Mouse (Mus musculus): ENCODE measurements around the gene Arap1. TPM values are rescaled to one million over a fixed set of nuclear protein-coding genes. Genes with fewer than 3 reads are reported as not detected.

The Arap1 gene
- polyA plus RNA-seq, 1 experiment = 41.8 TPM

DNA sequence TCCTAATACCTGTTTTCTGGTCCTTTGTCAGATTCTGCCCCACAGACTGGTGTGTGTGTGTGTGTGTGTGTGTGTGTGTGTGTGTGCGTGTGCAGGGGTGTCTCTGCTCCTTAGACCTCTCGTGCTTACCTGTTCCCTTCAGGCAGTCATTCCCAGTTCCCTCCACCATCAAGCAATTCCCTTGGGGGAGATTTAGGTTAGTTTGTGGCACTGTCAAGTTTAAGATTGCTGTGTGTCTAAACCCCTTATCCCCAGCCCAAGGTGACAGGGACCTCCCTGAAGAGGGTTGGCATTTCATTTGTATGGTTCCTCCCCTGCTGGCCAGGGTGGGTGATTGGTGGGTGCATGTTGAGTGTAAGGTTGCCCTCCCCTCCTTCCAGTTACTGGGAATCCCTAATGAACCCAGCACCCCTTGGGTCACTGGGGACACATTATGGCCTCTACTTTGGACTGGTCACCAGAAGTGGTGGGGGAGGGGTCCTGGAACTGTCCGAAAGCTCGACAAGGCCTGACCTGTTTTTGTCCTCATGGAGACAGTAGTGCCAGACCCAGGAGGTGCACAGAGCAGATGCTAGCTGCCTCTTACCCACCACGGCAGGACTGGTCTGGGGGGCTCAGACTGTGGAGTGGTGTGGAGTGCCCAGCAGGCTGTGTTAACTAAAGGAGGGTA lies 31.1 kb downstream of the Arap1 start:
- no peak overlapping the region for H3K27ac ChIP-seq (ENCODE audit: insufficient read depth, low read length)
- no peaks in the 10 kb centered on the region for H3K27me3 ChIP-seq (ENCODE audit: control insufficient read depth, insufficient read depth, low read length)
- WGBS = 57% methylated on average over 5 of the region's 5 CpGs
- no peaks in the 10 kb centered on the region; the same call in 1 of the 2 replicates for H3K4me1 ChIP-seq (ENCODE audit: control insufficient read depth, insufficient read depth, low read length)
- no peak for TF ChIP-seq POLR2A (IDR thresholded peaks at IDR 0.05; ENCODE audit: borderline replicate concordance, insufficient read depth, low read length)
- TF ChIP-seq CTCF (IDR thresholded peaks at IDR 0.05; ENCODE audit: borderline replicate concordance, insufficient read depth, low read depth, low read length) = no peak
- no peak for DNase-seq
- H3K4me3 ChIP-seq (replicated peaks; ENCODE audit: insufficient read depth, low read depth, low read length) = no peak overlapping the region

GRCm38 (mm10) chr7:101379732-101380131 lies 31.9 kb downstream of the Arap1 start:
- H3K4me1 ChIP-seq (ENCODE audit: control insufficient read depth, insufficient read depth, low read length) = no peaks in the 10 kb centered on the region; the same call in 1 of the 2 replicates
- no peak for DNase-seq
- no peak overlapping the region for H3K27ac ChIP-seq (ENCODE audit: insufficient read depth, low read length)
- TF ChIP-seq CTCF (IDR thresholded peaks at IDR 0.05; ENCODE audit: borderline replicate concordance, insufficient read depth, low read depth, low read length) (no peak), POLR2A (IDR thresholded peaks at IDR 0.05; ENCODE audit: borderline replicate concordance, insufficient read depth, low read length) (no peak)
- no peak overlapping the region for H3K4me3 ChIP-seq (replicated peaks; ENCODE audit: insufficient read depth, low read depth, low read length)
- H3K27me3 ChIP-seq (ENCODE audit: control insufficient read depth, insufficient read depth, low read length) = no peaks in the 10 kb centered on the region
- WGBS = 74% methylated on average over 2 of the region's 2 CpGs

- Histone ChIP-seq H3K27ac (ENCODE audit: insufficient read depth, low read length) (no peak overlapping the region), H3K27me3 (ENCODE audit: control insufficient read depth, insufficient read depth, low read length) (no peaks in the 10 kb centered on the region), H3K4me3 (replicated peaks; ENCODE audit: insufficient read depth, low read depth, low read length) (no peak overlapping the region), H3K4me1 (ENCODE audit: control insufficient read depth, insufficient read depth, low read length) (no peaks in the 10 kb centered on the region; the same call in 1 of the 2 replicates)
- no peak for DNase-seq
- no peak for TF ChIP-seq CTCF (IDR thresholded peaks at IDR 0.05; ENCODE audit: borderline replicate concordance, insufficient read depth, low read depth, low read length)
- TF ChIP-seq POLR2A (IDR thresholded peaks at IDR 0.05; ENCODE audit: borderline replicate concordance, insufficient read depth, low read length) = no peak
- 48% methylated on average over 6 of the region's 6 CpGs for WGBS
These were observed 33.6 kb downstream of the Arap1 start for GRCm38 (mm10) chr7:101381512-101381911.

DNA sequence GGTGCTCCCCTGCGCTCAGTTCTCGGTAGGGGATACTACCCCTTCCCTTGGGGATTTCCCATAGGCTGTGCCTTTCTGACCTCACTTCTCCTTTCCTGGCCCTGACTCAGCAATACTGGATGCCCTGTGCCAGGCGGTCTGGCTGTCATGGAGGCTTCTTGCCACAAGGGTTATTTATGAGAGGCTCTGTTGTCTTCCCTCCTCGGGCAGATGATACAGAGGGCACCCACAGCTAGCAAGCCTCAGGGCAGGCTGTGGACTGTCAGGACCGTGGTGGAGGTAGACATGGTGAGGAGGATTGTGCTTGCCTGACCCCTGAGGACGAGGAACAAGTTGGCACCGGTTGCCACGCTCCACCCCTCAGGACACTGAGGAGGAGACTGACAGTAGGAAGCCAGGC lies 34.5 kb downstream of the Arap1 start:
- whole genome bisulfite sequencing = 43% methylated on average over 8 of the region's 8 CpGs
- Histone ChIP-seq H3K4me1 (ENCODE audit: control insufficient read depth, insufficient read depth, low read length) (no peaks in the 10 kb centered on the region; the same call in 1 of the 2 replicates), H3K27ac (ENCODE audit: insufficient read depth, low read length) (no peak overlapping the region), H3K4me3 (replicated peaks; ENCODE audit: insufficient read depth, low read depth, low read length) (no peak overlapping the region), H3K27me3 (ENCODE audit: control insufficient read depth, insufficient read depth, low read length) (no peaks in the 10 kb centered on the region)
- TF ChIP-seq POLR2A (IDR thresholded peaks at IDR 0.05; ENCODE audit: borderline replicate concordance, insufficient read depth, low read length) (no peak), CTCF (IDR thresholded peaks at IDR 0.05; ENCODE audit: borderline replicate concordance, insufficient read depth, low read depth, low read length) (no peak)
- no peak for DNase-seq

GRCm38 (mm10) chr7:101383756-101384155 lies 35.9 kb downstream of the Arap1 start:
- no peak overlapping the region for H3K27ac ChIP-seq (ENCODE audit: insufficient read depth, low read length)
- no peaks in the 10 kb centered on the region; the same call in 1 of the 2 replicates for H3K4me1 ChIP-seq (ENCODE audit: control insufficient read depth, insufficient read depth, low read length)
- H3K4me3 ChIP-seq (replicated peaks; ENCODE audit: insufficient read depth, low read depth, low read length) = no peak overlapping the region
- no peaks in the 10 kb centered on the region for H3K27me3 ChIP-seq (ENCODE audit: control insufficient read depth, insufficient read depth, low read length)
- 54% methylated on average over 3 of the region's 3 CpGs for WGBS
- DNase-seq = no peak
- TF ChIP-seq CTCF (IDR thresholded peaks at IDR 0.05; ENCODE audit: borderline replicate concordance, insufficient read depth, low read depth, low read length) (no peak), POLR2A (IDR thresholded peaks at IDR 0.05; ENCODE audit: borderline replicate concordance, insufficient read depth, low read length) (no peak)

- no peaks in the 10 kb centered on the region for H3K27me3 ChIP-seq (ENCODE audit: control insufficient read depth, insufficient read depth, low read length)
- H3K27ac ChIP-seq (ENCODE audit: insufficient read depth, low read length) = no peak overlapping the region
- no peaks in the 10 kb centered on the region; the same call in 1 of the 2 replicates for H3K4me1 ChIP-seq (ENCODE audit: control insufficient read depth, insufficient read depth, low read length)
- DNase-seq = no peak
- H3K4me3 ChIP-seq (replicated peaks; ENCODE audit: insufficient read depth, low read depth, low read length) = no peak overlapping the region
- WGBS = 70% methylated on average over 10 of the region's 10 CpGs
- TF ChIP-seq POLR2A (IDR thresholded peaks at IDR 0.05; ENCODE audit: borderline replicate concordance, insufficient read depth, low read length) (no peak), CTCF (IDR thresholded peaks at IDR 0.05; ENCODE audit: borderline replicate concordance, insufficient read depth, low read depth, low read length) (no peak)
These were observed 37.1 kb downstream of the Arap1 start for GRCm38 (mm10) chr7:101384931-101385330.

DNA sequence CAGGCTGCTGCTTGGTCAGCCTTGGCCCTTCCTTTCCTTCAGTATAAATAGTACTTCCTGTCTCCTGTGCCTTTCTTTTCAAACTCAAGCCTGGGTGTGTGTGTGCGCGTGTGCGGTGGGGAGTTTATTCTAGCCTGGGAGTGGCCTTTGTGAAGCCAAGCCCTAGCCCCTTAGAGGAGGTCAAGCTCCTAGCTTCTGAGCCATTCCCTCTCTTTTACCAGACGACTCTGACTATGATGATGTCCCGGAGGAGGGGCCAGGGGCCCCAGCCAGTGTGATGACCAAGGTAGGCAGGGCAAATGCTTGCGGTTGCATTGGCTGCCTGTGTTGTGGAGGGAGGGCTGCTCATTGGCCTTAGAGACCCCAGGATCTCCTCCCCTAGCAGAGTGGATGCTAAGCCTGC lies 37.5 kb downstream of the Arap1 start:
- H3K27ac ChIP-seq (ENCODE audit: insufficient read depth, low read length) = no peak overlapping the region
- TF ChIP-seq POLR2A (IDR thresholded peaks at IDR 0.05; ENCODE audit: borderline replicate concordance, insufficient read depth, low read length) = no peak
- no peak for TF ChIP-seq CTCF (IDR thresholded peaks at IDR 0.05; ENCODE audit: borderline replicate concordance, insufficient read depth, low read depth, low read length)
- H3K4me1 ChIP-seq (ENCODE audit: control insufficient read depth, insufficient read depth, low read length) = no peaks in the 10 kb centered on the region; the same call in 1 of the 2 replicates
- WGBS = 61% methylated on average over 6 of the region's 6 CpGs
- no peaks in the 10 kb centered on the region for H3K27me3 ChIP-seq (ENCODE audit: control insufficient read depth, insufficient read depth, low read length)
- no peak for DNase-seq
- no peak overlapping the region for H3K4me3 ChIP-seq (replicated peaks; ENCODE audit: insufficient read depth, low read depth, low read length)

GRCm38 (mm10) chr7:101385866-101386452 lies 38.1 kb downstream of the Arap1 start:
- 62% methylated on average over 10 of the region's 10 CpGs for WGBS
- no peaks in the 10 kb centered on the region; the same call in 1 of the 2 replicates for H3K4me1 ChIP-seq (ENCODE audit: control insufficient read depth, insufficient read depth, low read length)
- H3K4me3 ChIP-seq (replicated peaks; ENCODE audit: insufficient read depth, low read depth, low read length) = no peak overlapping the region
- DNase-seq = no peak
- TF ChIP-seq CTCF (IDR thresholded peaks at IDR 0.05; ENCODE audit: borderline replicate concordance, insufficient read depth, low read depth, low read length) (no peak), POLR2A (IDR thresholded peaks at IDR 0.05; ENCODE audit: borderline replicate concordance, insufficient read depth, low read length) (no peak)
- no peaks in the 10 kb centered on the region for H3K27me3 ChIP-seq (ENCODE audit: control insufficient read depth, insufficient read depth, low read length)
- no peak overlapping the region for H3K27ac ChIP-seq (ENCODE audit: insufficient read depth, low read length)
